In the genomic region with DNA sequence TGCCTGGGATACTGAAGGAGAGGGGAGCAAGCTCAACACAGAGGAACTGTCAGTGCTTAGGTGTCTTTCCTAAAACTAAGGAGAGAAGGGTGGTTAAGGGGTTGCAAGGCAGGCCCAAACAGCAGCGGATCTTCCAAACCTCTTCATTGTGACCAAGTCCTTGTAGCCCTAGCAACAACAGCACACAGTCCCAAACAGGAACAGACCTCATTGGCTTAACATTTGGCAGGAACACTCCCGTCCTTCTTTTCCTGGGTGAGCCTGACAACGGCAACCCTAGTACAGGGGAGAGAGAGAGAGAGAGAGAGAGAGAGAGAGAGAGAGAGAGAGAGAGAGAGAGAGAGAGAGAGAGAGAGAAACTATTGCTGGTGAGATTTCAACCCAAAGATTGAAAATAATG, we compare ENCODE assay signal across 16 mouse cellular contexts.
"Had no signal": no experiment of that assay in that cellular context is flagged by ENCODE, and none has a peak within 500 bp of the region (broad histone marks: within the 10 kb centered on the region; RNA-seq: fewer than 3 reads in every experiment).

No protein-coding gene starts in this region.

- DNase-seq: kidney, postnatal 4 days; lung, embryonic 14.5 days; lung, postnatal 10 days; right cerebral cortex, adult 18-20 months; right cerebral cortex, postnatal 25 days; thymus, postnatal 4 days had no signal

- H3K4me2 ChIP-seq: limb, embryonic 15.5 days; liver, embryonic 12.5 days; lung, embryonic 14.5 days; midbrain, embryonic 12.5 days; neural tube, embryonic 15.5 days had no signal

- H3K9me3 ChIP-seq: limb, embryonic 15.5 days; liver, embryonic 12.5 days; midbrain, embryonic 12.5 days; neural tube, embryonic 15.5 days had no signal

- H3K4me3 ChIP-seq: left cerebral cortex, adult 2 months; limb, embryonic 15.5 days; liver, embryonic 12.5 days; megakaryocyte, embryonic 14.5 days; midbrain, embryonic 12.5 days; neural tube, embryonic 15.5 days had no signal

- H3K36me3 ChIP-seq: limb, embryonic 15.5 days; liver, embryonic 12.5 days; midbrain, embryonic 12.5 days; neural tube, embryonic 15.5 days had no signal

- H3K9ac ChIP-seq: limb, embryonic 15.5 days; liver, embryonic 12.5 days; lung, embryonic 14.5 days; midbrain, embryonic 12.5 days; neural tube, embryonic 15.5 days had no signal

- ATAC-seq: liver, embryonic 12.5 days; midbrain, embryonic 16.5 days had no signal

- H3K4me1 ChIP-seq: limb, embryonic 15.5 days had no signal

- H3K27me3 ChIP-seq: limb, embryonic 15.5 days; midbrain, embryonic 12.5 days; neural tube, embryonic 15.5 days had no signal

- H3K27ac ChIP-seq: kidney, postnatal 0 days; left cerebral cortex, adult 2 months; limb, embryonic 15.5 days; liver, embryonic 12.5 days; macrophage; midbrain, embryonic 12.5 days; neural tube, embryonic 15.5 days; stomach, postnatal 0 days had no signal
